Mouse (Mus musculus): ENCODE data around the gene Amigo3. TPM values are rescaled to one million over a fixed set of nuclear protein-coding genes. Genes with fewer than 3 reads are reported as not detected.

The Amigo3 gene
- polyA plus RNA-seq, 1 experiment from 2014 or later: 1.5 TPM

DNA sequence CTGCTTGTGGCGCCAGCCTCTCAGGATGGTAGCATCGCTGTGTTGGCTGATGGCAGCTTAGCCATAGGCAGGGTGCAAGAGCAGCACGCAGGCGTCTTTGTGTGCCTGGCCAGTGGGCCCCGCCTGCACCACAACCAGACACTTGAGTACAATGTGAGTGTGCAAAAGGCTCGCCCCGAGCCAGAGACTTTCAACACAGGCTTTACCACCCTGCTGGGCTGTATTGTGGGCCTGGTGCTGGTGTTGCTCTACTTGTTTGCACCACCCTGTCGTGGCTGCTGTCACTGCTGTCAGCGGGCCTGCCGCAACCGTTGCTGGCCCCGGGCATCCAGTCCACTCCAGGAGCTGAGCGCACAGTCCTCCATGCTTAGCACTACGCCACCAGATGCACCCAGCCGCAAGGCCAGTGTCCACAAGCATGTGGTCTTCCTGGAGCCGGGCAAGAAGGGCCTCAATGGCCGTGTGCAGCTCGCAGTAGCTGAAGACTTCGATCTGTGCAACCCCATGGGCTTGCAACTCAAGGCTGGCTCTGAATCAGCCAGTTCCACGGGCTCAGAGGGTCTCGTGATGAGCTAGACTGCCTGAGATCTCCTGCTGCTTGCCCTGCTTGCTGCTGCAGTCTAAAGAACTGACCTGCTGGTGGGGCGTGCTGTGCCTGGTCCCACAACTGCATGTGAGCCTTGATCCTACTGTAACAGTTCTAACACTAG is 1.5 kb downstream of the Amigo3 start:
- no peak overlapping the region for H3K27ac ChIP-seq (replicated peaks; ENCODE audit: low read depth, low read length)
- 90% methylated on average over 22 of the region's 22 CpGs for WGBS
- H3K4me3 ChIP-seq (ENCODE audit: low read depth, low read length): no peak overlapping the region
- DNase-seq (ENCODE audit: low spot score) (no peak), ATAC-seq (replicated peaks; ENCODE audit: insufficient number of reproducible peaks, low FRiP score, low TSS enrichment, low read depth) (no peak)
- H3K36me3 ChIP-seq (replicated peaks; ENCODE audit: control insufficient read depth, insufficient read depth, low read depth, low read length): no peaks in the 10 kb centered on the region; the same call in 1 of the 2 replicates
- no peaks in the 10 kb centered on the region for H3K9me3 ChIP-seq (replicated peaks; ENCODE audit: control insufficient read depth, low read length)
- H3K9ac ChIP-seq (replicated peaks; ENCODE audit: low read length): no peak overlapping the region
- H3K27me3 ChIP-seq (ENCODE audit: control insufficient read depth, insufficient read depth, low read length): no peaks in the 10 kb centered on the region
- H3K4me2 ChIP-seq (ENCODE audit: low read depth, low read length): no peak overlapping the region
- no peaks in the 10 kb centered on the region for H3K4me1 ChIP-seq (ENCODE audit: control insufficient read depth, insufficient read depth, low read length)

DNA sequence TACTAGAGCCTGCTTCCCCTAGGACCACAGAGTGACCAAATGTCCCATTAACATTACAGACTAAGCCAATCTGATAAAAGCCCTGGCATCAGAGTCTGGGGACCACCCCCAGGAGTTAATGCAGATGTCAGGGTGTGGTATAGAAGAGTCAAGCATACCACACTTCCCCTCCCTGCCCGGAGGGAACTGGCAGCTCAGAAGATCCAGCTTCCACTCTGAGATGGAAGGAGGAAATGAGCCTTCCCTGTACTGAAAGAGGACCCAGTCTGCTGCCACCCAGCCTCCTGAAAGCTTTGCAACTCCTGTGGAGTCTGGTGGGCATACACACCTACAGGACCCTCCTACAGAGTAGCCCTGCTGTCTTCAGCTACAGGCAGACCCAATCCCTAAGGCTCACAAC is 2.1 kb downstream of the Amigo3 start:
- 88% methylated on average over 1 of the region's 1 CpGs for WGBS
- ATAC-seq (replicated peaks; ENCODE audit: insufficient number of reproducible peaks, low FRiP score, low TSS enrichment, low read depth) (no peak), DNase-seq (ENCODE audit: low spot score) (no peak)
- H3K4me1 ChIP-seq (ENCODE audit: control insufficient read depth, insufficient read depth, low read length): no peaks in the 10 kb centered on the region
- no peaks in the 10 kb centered on the region for H3K9me3 ChIP-seq (replicated peaks; ENCODE audit: control insufficient read depth, low read length)
- no peak overlapping the region for H3K4me3 ChIP-seq (ENCODE audit: low read depth, low read length)
- H3K9ac ChIP-seq (replicated peaks; ENCODE audit: low read length): no peak overlapping the region
- no peaks in the 10 kb centered on the region; the same call in 1 of the 2 replicates for H3K36me3 ChIP-seq (replicated peaks; ENCODE audit: control insufficient read depth, insufficient read depth, low read depth, low read length)
- H3K4me2 ChIP-seq (ENCODE audit: low read depth, low read length): no peak overlapping the region
- H3K27ac ChIP-seq (replicated peaks; ENCODE audit: low read depth, low read length): no peak overlapping the region
- H3K27me3 ChIP-seq (ENCODE audit: control insufficient read depth, insufficient read depth, low read length): no peaks in the 10 kb centered on the region

GRCm38 (mm10) chr9:108055661-108056237 is 2.8 kb downstream of the Amigo3 start:
- Histone ChIP-seq H3K4me2 (ENCODE audit: low read depth, low read length) (no peak overlapping the region), H3K4me3 (ENCODE audit: low read depth, low read length) (no peak overlapping the region), H3K27me3 (ENCODE audit: control insufficient read depth, insufficient read depth, low read length) (no peaks in the 10 kb centered on the region), H3K36me3 (replicated peaks; ENCODE audit: control insufficient read depth, insufficient read depth, low read depth, low read length) (no peaks in the 10 kb centered on the region; the same call in 1 of the 2 replicates), H3K4me1 (ENCODE audit: control insufficient read depth, insufficient read depth, low read length) (no peaks in the 10 kb centered on the region), H3K9me3 (replicated peaks; ENCODE audit: control insufficient read depth, low read length) (no peaks in the 10 kb centered on the region), H3K27ac (replicated peaks; ENCODE audit: low read depth, low read length) (no peak overlapping the region), H3K9ac (replicated peaks; ENCODE audit: low read length) (no peak overlapping the region)
- DNase-seq (ENCODE audit: low spot score) (no peak), ATAC-seq (replicated peaks; ENCODE audit: insufficient number of reproducible peaks, low FRiP score, low TSS enrichment, low read depth) (no peak)
- 80% methylated on average over 6 of the region's 6 CpGs for WGBS

- Histone ChIP-seq H3K4me1 (ENCODE audit: control insufficient read depth, insufficient read depth, low read length) (no peaks in the 10 kb centered on the region), H3K36me3 (replicated peaks; ENCODE audit: control insufficient read depth, insufficient read depth, low read depth, low read length) (no peaks in the 10 kb centered on the region; the same call in 1 of the 2 replicates), H3K4me2 (ENCODE audit: low read depth, low read length) (no peak overlapping the region), H3K9me3 (replicated peaks; ENCODE audit: control insufficient read depth, low read length) (no peaks in the 10 kb centered on the region), H3K27ac (replicated peaks; ENCODE audit: low read depth, low read length) (no peak overlapping the region), H3K4me3 (ENCODE audit: low read depth, low read length) (no peak overlapping the region), H3K9ac (replicated peaks; ENCODE audit: low read length) (no peak overlapping the region), H3K27me3 (ENCODE audit: control insufficient read depth, insufficient read depth, low read length) (no peaks in the 10 kb centered on the region)
- ATAC-seq (replicated peaks; ENCODE audit: insufficient number of reproducible peaks, low FRiP score, low TSS enrichment, low read depth): no peak
- no peak for DNase-seq (ENCODE audit: low spot score)
- WGBS: 75% methylated on average over 28 of the region's 28 CpGs
These were observed 3.7 kb downstream of the Amigo3 start for GRCm38 (mm10) chr9:108056361-108057261.

- H3K27ac ChIP-seq (replicated peaks; ENCODE audit: low read depth, low read length): no peak overlapping the region
- ATAC-seq (replicated peaks; ENCODE audit: insufficient number of reproducible peaks, low FRiP score, low TSS enrichment, low read depth) (no peak), DNase-seq (ENCODE audit: low spot score) (no peak)
- H3K4me1 ChIP-seq (ENCODE audit: control insufficient read depth, insufficient read depth, low read length): no peaks in the 10 kb centered on the region
- H3K36me3 ChIP-seq (replicated peaks; ENCODE audit: control insufficient read depth, insufficient read depth, low read depth, low read length): no peaks in the 10 kb centered on the region; the same call in 1 of the 2 replicates
- no peak overlapping the region for H3K4me3 ChIP-seq (ENCODE audit: low read depth, low read length)
- H3K9me3 ChIP-seq (replicated peaks; ENCODE audit: control insufficient read depth, low read length): no peaks in the 10 kb centered on the region
- H3K9ac ChIP-seq (replicated peaks; ENCODE audit: low read length): no peak overlapping the region
- 87% methylated on average over 5 of the region's 5 CpGs for WGBS
- no peaks in the 10 kb centered on the region for H3K27me3 ChIP-seq (ENCODE audit: control insufficient read depth, insufficient read depth, low read length)
- no peak overlapping the region for H3K4me2 ChIP-seq (ENCODE audit: low read depth, low read length)
These were observed 4.3 kb downstream of the Amigo3 start for GRCm38 (mm10) chr9:108057262-108057562.

- ATAC-seq (replicated peaks; ENCODE audit: insufficient number of reproducible peaks, low FRiP score, low TSS enrichment, low read depth): no peak
- H3K27me3 ChIP-seq (ENCODE audit: control insufficient read depth, insufficient read depth, low read length): no peaks in the 10 kb centered on the region
- WGBS: 93% methylated on average over 9 of the region's 9 CpGs
- no peaks in the 10 kb centered on the region; the same call in none of the 2 replicates for H3K36me3 ChIP-seq (replicated peaks; ENCODE audit: control insufficient read depth, insufficient read depth, low read depth, low read length)
- H3K9me3 ChIP-seq (replicated peaks; ENCODE audit: control insufficient read depth, low read length): no peaks in the 10 kb centered on the region
- no peak overlapping the region for H3K4me2 ChIP-seq (ENCODE audit: low read depth, low read length)
- H3K27ac ChIP-seq (replicated peaks; ENCODE audit: low read depth, low read length): no peak overlapping the region
- H3K4me3 ChIP-seq (ENCODE audit: low read depth, low read length): no peak overlapping the region
- H3K4me1 ChIP-seq (ENCODE audit: control insufficient read depth, insufficient read depth, low read length): no peaks in the 10 kb centered on the region
- no peak overlapping the region for H3K9ac ChIP-seq (replicated peaks; ENCODE audit: low read length)
- no peak for DNase-seq (ENCODE audit: low spot score)
These were observed 5.3 kb downstream of the Amigo3 start for GRCm38 (mm10) chr9:108058291-108058690.

- Histone ChIP-seq H3K9me3 (replicated peaks; ENCODE audit: control insufficient read depth, low read length) (no peaks in the 10 kb centered on the region), H3K4me3 (ENCODE audit: low read depth, low read length) (no peak overlapping the region), H3K27ac (replicated peaks; ENCODE audit: low read depth, low read length) (no peak overlapping the region), H3K27me3 (ENCODE audit: control insufficient read depth, insufficient read depth, low read length) (no peaks in the 10 kb centered on the region), H3K4me1 (ENCODE audit: control insufficient read depth, insufficient read depth, low read length) (no peaks in the 10 kb centered on the region), H3K4me2 (ENCODE audit: low read depth, low read length) (no peak overlapping the region), H3K9ac (replicated peaks; ENCODE audit: low read length) (no peak overlapping the region), H3K36me3 (replicated peaks; ENCODE audit: control insufficient read depth, insufficient read depth, low read depth, low read length) (no peaks in the 10 kb centered on the region; the same call in 1 of the 2 replicates)
- no peak for DNase-seq (ENCODE audit: low spot score)
- WGBS: 94% methylated on average over 3 of the region's 3 CpGs
- no peak for ATAC-seq (replicated peaks; ENCODE audit: insufficient number of reproducible peaks, low FRiP score, low TSS enrichment, low read depth)
These were observed 9.2 kb downstream of the Amigo3 start for GRCm38 (mm10) chr9:108062142-108062541.

DNA sequence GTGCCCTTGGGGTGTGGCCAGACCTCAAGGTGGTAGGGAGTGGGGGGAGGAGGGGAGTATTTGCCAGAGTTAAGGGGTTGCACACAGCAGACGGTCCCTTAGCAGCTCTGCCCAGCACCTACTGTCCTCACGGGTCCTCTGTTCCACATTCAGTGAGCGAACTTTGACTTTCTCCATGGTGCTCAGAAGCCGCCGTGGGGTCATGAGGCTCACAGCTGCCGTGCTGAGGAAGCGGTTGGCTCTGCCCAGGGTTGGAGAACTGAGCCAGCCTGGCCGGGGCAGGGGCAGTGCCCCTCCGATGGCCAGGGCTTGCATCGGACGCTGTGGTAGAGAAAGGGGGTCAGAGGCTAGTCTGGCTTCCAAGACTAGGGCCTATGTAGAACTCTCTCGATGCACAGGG is 10.4 kb downstream of the Amigo3 start:
- no peak for ATAC-seq (replicated peaks; ENCODE audit: insufficient number of reproducible peaks, low FRiP score, low TSS enrichment, low read depth)
- no peak for DNase-seq (ENCODE audit: low spot score)
- Histone ChIP-seq H3K4me3 (ENCODE audit: low read depth, low read length) (no peak overlapping the region), H3K9me3 (replicated peaks; ENCODE audit: control insufficient read depth, low read length) (no peaks in the 10 kb centered on the region), H3K27ac (replicated peaks; ENCODE audit: low read depth, low read length) (no peak overlapping the region), H3K9ac (replicated peaks; ENCODE audit: low read length) (no peak overlapping the region), H3K27me3 (ENCODE audit: control insufficient read depth, insufficient read depth, low read length) (no peaks in the 10 kb centered on the region), H3K4me2 (ENCODE audit: low read depth, low read length) (no peak overlapping the region), H3K36me3 (replicated peaks; ENCODE audit: control insufficient read depth, insufficient read depth, low read depth, low read length) (no peaks in the 10 kb centered on the region; the same call in 1 of the 2 replicates), H3K4me1 (ENCODE audit: control insufficient read depth, insufficient read depth, low read length) (no peaks in the 10 kb centered on the region)
- WGBS: 85% methylated on average over 12 of the region's 12 CpGs

All from embryonic facial prominence, embryonic 11.5 days (tissue).